Mouse (Mus musculus): ENCODE data around the gene Rpl37a. TPM values are rescaled to one million over a fixed set of nuclear protein-coding genes. Genes with fewer than 3 reads are reported as not detected.

Rpl37a gene
- polyA plus RNA-seq, 1 experiment = 25.7 TPM

GRCm38 (mm10) chr1:72715593-72716361, 4.7 kb downstream of the Rpl37a start:
- H3K27me3 ChIP-seq (ENCODE audit: control insufficient read depth) = no peaks in the 10 kb centered on the region
- peaks cover 19% of the 10 kb centered on the region for H3K4me1 ChIP-seq (ENCODE audit: control insufficient read depth)
- H3K4me3 ChIP-seq (replicated peaks) = no peak overlapping the region
- H3K36me3 ChIP-seq (ENCODE audit: control insufficient read depth) = peaks cover 65% of the 10 kb centered on the region
- no peaks in the 10 kb centered on the region for H3K9me3 ChIP-seq (ENCODE audit: control insufficient read depth, low read length)
- TF ChIP-seq GATA1 (IDR thresholded peaks at IDR 0.05; ENCODE audit: low read length) (no peak), TAL1 (IDR thresholded peaks at IDR 0.05; ENCODE audit: low read length) (no peak)

DNA sequence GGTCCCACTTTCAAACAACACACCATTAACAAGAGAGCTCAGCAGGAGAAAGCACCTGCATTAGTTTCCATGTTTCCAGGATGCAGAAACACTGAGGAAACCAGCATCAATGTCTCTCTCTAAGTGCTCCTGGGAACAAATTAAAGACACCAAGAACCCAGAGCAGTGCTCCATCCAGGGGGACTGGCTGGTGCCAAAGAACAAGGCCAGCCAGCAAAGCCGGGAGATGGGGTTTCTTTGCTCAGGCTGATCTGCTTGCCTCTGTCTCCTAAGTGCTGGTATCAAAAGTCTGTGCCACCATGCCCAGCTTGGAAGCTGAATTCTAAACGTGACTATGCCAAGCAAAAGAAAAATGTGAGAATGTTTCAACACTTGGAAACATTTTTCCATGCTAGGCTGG, 5.3 kb downstream of the Rpl37a start:
- H3K36me3 ChIP-seq (ENCODE audit: control insufficient read depth) = peaks cover 65% of the 10 kb centered on the region
- H3K9me3 ChIP-seq (ENCODE audit: control insufficient read depth, low read length) = no peaks in the 10 kb centered on the region
- peaks cover 17% of the 10 kb centered on the region for H3K4me1 ChIP-seq (ENCODE audit: control insufficient read depth)
- H3K27me3 ChIP-seq (ENCODE audit: control insufficient read depth) = no peaks in the 10 kb centered on the region
- TF ChIP-seq GATA1 (IDR thresholded peaks at IDR 0.05; ENCODE audit: low read length) = no peak
- no peak for TF ChIP-seq TAL1 (IDR thresholded peaks at IDR 0.05; ENCODE audit: low read length)
- no peak overlapping the region for H3K4me3 ChIP-seq (replicated peaks)

DNA sequence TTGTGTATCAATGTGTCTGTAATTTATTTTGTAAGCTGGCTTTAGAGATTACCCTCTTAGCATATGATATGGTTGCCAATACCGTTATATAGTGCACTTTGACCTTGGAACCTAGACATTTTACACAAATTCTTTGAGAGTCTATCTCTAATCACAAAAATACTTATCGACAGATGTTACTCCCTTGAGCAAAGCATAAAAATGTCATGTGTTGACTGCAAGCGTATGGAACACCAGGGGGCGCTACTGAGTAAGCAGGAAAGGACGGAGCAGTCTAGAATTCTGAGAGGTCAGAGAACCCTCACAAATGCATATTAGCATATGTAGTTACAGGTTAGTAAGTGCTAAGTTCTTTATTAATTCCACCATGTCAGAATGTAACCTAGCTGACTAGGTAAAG, 5.8 kb downstream of the Rpl37a start:
- no peaks in the 10 kb centered on the region for H3K9me3 ChIP-seq (ENCODE audit: control insufficient read depth, low read length)
- TF ChIP-seq GATA1 (IDR thresholded peaks at IDR 0.05; ENCODE audit: low read length) = no peak
- no peak for TF ChIP-seq TAL1 (IDR thresholded peaks at IDR 0.05; ENCODE audit: low read length)
- H3K4me1 ChIP-seq (ENCODE audit: control insufficient read depth) = peaks cover 17% of the 10 kb centered on the region
- H3K4me3 ChIP-seq (replicated peaks) = no peak overlapping the region
- H3K27me3 ChIP-seq (ENCODE audit: control insufficient read depth) = no peaks in the 10 kb centered on the region
- peaks cover 65% of the 10 kb centered on the region for H3K36me3 ChIP-seq (ENCODE audit: control insufficient read depth)

DNA sequence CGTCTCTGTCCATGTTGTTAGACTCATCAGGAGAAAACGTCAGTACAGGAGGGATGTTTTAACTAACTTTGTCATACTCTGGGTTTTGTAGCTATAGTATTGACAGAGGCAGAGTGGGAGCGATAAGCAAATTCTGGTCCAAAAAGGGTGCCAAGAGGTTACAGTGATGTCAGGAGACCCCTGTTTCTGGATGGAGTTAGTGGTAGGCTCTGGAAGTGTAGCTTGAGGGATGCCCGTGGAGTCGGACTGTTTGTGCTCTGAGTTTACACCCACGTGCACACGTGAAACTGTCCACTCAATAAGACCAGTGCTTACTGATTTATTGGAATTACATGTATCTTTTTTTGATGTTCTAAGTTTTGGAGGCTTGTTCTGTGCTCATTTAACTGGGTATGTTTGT, 6.5 kb downstream of the Rpl37a start:
- Histone ChIP-seq H3K4me1 (ENCODE audit: control insufficient read depth) (peaks cover 15% of the 10 kb centered on the region), H3K27me3 (ENCODE audit: control insufficient read depth) (no peaks in the 10 kb centered on the region), H3K9me3 (ENCODE audit: control insufficient read depth, low read length) (no peaks in the 10 kb centered on the region), H3K4me3 (replicated peaks) (no peak overlapping the region), H3K36me3 (ENCODE audit: control insufficient read depth) (peaks cover 64% of the 10 kb centered on the region)
- TF ChIP-seq GATA1 (IDR thresholded peaks at IDR 0.05; ENCODE audit: low read length) (no peak), TAL1 (IDR thresholded peaks at IDR 0.05; ENCODE audit: low read length) (no peak)

GRCm38 (mm10) chr1:72718846-72719245, 7.8 kb downstream of the Rpl37a start:
- TF ChIP-seq GATA1 (IDR thresholded peaks at IDR 0.05; ENCODE audit: low read length) (no peak), TAL1 (IDR thresholded peaks at IDR 0.05; ENCODE audit: low read length) (no peak)
- Histone ChIP-seq H3K4me1 (ENCODE audit: control insufficient read depth) (peaks cover 7% of the 10 kb centered on the region), H3K36me3 (ENCODE audit: control insufficient read depth) (peaks cover 51% of the 10 kb centered on the region), H3K9me3 (ENCODE audit: control insufficient read depth, low read length) (no peaks in the 10 kb centered on the region), H3K27me3 (ENCODE audit: control insufficient read depth) (no peaks in the 10 kb centered on the region), H3K4me3 (replicated peaks) (no peak overlapping the region)

DNA sequence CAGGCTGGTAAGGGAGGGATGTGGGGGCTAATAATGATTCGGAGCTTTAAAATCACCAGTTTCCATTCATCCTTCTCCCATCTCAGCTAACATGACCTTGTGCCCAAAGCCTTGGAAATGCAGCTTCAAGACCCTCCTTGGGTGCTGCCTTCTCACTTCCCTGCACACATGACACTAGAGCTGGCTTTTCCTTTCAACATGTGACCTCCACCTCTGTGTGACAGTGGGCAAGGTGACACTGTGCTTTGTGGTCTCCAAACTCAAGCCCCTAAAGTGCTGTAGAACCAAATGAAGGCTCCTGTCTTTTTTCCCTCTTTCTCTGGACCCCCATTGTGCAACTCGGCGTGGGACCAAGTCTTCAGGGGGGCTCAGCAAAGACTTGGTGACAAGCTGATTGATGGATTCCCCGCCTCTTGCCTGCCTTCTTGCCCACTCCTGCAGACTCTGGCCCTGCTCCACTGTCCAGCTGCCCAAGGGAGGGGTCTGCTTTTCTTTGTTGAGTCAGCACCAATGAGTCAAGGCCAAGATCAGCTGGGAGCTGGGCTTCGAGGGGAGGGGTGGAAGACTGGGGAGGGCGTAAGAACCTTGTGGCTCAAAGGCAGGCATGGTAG, 9.1 kb downstream of the Rpl37a start:
- Histone ChIP-seq H3K4me1 (ENCODE audit: control insufficient read depth) (peaks cover 4% of the 10 kb centered on the region; the same call in 1 of the 2 replicates), H3K9me3 (ENCODE audit: control insufficient read depth, low read length) (no peaks in the 10 kb centered on the region), H3K4me3 (replicated peaks) (no peak overlapping the region), H3K36me3 (ENCODE audit: control insufficient read depth) (peaks cover 37% of the 10 kb centered on the region), H3K27me3 (ENCODE audit: control insufficient read depth) (no peaks in the 10 kb centered on the region)
- no peak for TF ChIP-seq GATA1 (IDR thresholded peaks at IDR 0.05; ENCODE audit: low read length)
- no peak for TF ChIP-seq TAL1 (IDR thresholded peaks at IDR 0.05; ENCODE audit: low read length)

GRCm38 (mm10) chr1:72722646-72723045, 11.6 kb downstream of the Rpl37a start:
- Histone ChIP-seq H3K4me3 (replicated peaks) (no peak overlapping the region), H3K4me1 (ENCODE audit: control insufficient read depth) (peaks cover 2% of the 10 kb centered on the region; the same call in 1 of the 2 replicates), H3K36me3 (ENCODE audit: control insufficient read depth) (peaks cover 20% of the 10 kb centered on the region), H3K27me3 (ENCODE audit: control insufficient read depth) (no peaks in the 10 kb centered on the region), H3K9me3 (ENCODE audit: control insufficient read depth, low read length) (no peaks in the 10 kb centered on the region)
- TF ChIP-seq GATA1 (IDR thresholded peaks at IDR 0.05; ENCODE audit: low read length) (no peak), TAL1 (IDR thresholded peaks at IDR 0.05; ENCODE audit: low read length) (no peak)

GRCm38 (mm10) chr1:72724354-72724753, 13.3 kb downstream of the Rpl37a start:
- peaks cover 7% of the 10 kb centered on the region for H3K36me3 ChIP-seq (ENCODE audit: control insufficient read depth)
- H3K9me3 ChIP-seq (ENCODE audit: control insufficient read depth, low read length) = no peaks in the 10 kb centered on the region
- H3K4me1 ChIP-seq (ENCODE audit: control insufficient read depth) = no peaks in the 10 kb centered on the region
- no peaks in the 10 kb centered on the region for H3K27me3 ChIP-seq (ENCODE audit: control insufficient read depth)
- no peak overlapping the region for H3K4me3 ChIP-seq (replicated peaks)
- TF ChIP-seq TAL1 (IDR thresholded peaks at IDR 0.05; ENCODE audit: low read length) = no peak
- TF ChIP-seq GATA1 (IDR thresholded peaks at IDR 0.05; ENCODE audit: low read length) = no peak

- Histone ChIP-seq H3K4me3 (replicated peaks) (no peak overlapping the region), H3K27me3 (ENCODE audit: control insufficient read depth) (no peaks in the 10 kb centered on the region), H3K36me3 (ENCODE audit: control insufficient read depth) (no peaks in the 10 kb centered on the region), H3K9me3 (ENCODE audit: control insufficient read depth, low read length) (no peaks in the 10 kb centered on the region), H3K4me1 (ENCODE audit: control insufficient read depth) (no peaks in the 10 kb centered on the region)
- no peak for TF ChIP-seq TAL1 (IDR thresholded peaks at IDR 0.05; ENCODE audit: low read length)
- TF ChIP-seq GATA1 (IDR thresholded peaks at IDR 0.05; ENCODE audit: low read length) = no peak
Measured at GRCm38 (mm10) chr1:72725941-72726340, 14.9 kb downstream of the Rpl37a start.

Measured in erythroblast, embryonic 14.5 days (primary cell).